Mouse (Mus musculus) embryo, embryonic 10 days (tissue): Measurements from ENCODE around the gene Vmn1r118.
"Not testable (repeated sequence)": the region's sequence is repeated elsewhere in the genome, so short reads cannot be mapped to it uniquely, and the experiment has no call there.

Experiments used
- DNase-seq: peaks from one replicate; pipeline ENCODE4 v3.0.0-alpha.2; 2015; ENCODE audit warnings: low spot score

The Vmn1r118 gene

DNA sequence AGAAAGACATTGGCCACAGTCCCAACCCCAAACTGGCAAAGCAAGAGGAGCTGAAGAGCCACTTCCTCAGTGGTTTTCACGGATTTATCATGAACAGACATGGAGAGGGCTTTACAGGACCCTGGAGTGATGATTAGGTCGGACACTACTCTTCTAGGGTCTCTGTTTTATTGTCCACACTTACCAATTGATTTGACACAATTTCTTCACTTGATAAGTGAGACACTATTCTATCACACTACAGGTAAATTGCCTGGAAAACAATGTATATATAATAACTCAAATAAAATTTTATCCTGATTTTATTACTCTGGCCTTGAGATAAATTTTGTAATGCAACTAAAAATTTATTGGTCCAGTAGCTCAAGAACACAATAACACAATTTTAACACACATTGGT, at the start of gene Vmn1r118:
Gene Vmn1r118, minus strand, starts transcription at position 101 of the 400 bp plus-strand sequence.
- DNase-seq: not testable (repeated sequence)

DNA sequence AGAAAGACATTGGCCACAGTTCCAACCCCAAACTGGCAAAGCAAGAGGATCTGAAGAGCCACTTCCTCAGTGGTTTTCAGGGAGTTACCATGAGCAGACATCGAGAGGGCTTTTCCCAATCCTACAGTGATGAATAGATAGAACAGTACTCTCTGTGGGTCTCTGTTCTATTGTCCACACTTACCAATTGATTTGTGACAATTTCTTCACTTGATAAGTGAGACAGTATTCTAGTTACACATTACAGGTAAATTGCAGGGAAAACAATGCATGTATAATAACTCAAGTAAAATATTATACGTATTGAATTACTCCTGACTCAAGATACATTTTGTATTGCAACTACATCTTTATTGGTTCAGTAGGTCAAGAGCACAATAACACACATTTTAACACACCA, 28.1 kb downstream of the Vmn1r118 start, which contains the start of gene Vmn1r117:
Gene Vmn1r117, minus strand, starts transcription at position 101 of the 400 bp plus-strand sequence.
- DNase-seq: not testable (repeated sequence)

GRCm38 (mm10) chr7:20871956-20872355, 40.2 kb downstream of the Vmn1r118 start, which contains the start of gene Vmn1r116:
Gene Vmn1r116 (plus strand): TSS chr7:20872256.
- not testable (repeated sequence) for DNase-seq
